Mouse (Mus musculus): ENCODE measurements around the gene Hrc. TPM values are rescaled to one million over a fixed set of nuclear protein-coding genes. Genes with fewer than 3 reads are reported as not detected.

Hrc gene
- 0.54 and 1.4 TPM in 2 replicates for polyA plus RNA-seq (2015; fragmentation: Nextera tagmentation; extraction: Ambion mirVana)

DNA sequence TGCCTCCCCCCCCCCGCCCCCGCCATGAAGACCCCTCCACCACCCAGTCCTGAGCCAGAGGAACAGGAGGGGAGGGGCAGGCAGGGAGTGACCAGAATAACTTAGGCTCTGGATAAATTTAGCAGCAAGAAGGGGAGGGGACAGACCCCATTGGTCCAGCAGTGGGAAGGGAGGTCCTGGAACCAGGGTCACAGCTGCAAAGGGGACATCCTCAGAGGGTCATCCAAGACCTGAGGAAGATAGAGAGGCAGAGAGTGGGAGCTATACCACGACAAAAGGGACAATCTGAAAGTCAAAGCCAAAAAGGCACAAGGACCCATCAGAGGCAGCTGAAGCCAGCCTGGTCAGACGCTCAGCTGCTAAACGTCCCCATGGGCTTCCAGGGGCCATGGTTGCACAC, at the start of gene Hrc:
Gene Hrc, plus strand, starts transcription at position 235 of the 400 bp plus-strand sequence.

GRCm38 (mm10) chr7:45333431-45333982, 1.6 kb upstream of the Hrc start, which contains the start of gene Trpm4:
Gene Trpm4, minus strand, starts transcription at chr7:45333780.

GRCm38 (mm10) chr7:45366652-45367019, 31.5 kb downstream of the Hrc start, which contains the start of gene Ppfia3:
Gene Ppfia3, minus strand, starts transcription at chr7:45367019.

DNA sequence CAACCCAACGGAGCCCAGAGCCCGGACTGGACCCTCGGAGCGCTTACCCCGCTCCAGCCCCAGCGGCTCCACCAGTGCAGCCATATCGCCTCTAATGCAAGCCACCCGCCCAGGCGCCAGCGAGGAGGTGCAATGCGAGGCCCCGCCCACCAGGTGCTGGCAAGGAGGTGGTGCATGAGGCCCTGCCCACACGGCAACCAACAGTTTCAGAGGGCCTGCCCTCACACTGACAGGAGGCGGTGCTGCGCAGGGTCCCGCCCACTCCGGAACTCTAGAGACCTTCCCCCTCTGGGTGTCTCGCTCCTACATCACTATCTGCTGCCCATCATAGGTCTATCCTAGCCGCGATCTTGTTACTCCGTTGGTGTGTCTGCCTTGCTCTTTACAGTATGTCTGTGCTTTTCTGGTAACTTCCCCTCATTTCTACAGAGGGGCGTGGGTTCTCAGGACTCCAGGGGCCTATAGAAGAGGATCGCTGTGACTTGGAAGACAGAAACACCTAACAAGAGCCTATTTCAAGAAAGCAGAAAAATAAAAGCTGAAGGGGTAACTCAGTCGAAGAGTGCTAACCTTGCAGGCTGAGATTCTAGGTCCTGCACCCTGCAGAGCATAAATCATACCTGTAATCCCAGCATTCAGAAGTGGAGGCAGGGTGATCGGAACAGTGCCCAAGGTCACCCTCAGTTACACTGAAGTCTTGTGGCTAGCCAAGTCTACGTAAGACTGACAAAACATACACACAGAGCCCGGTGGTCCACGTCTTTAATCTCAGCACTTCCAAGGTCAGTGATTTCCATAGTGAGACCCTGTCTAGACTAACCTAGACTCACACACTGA, 35.6 kb downstream of the Hrc start, which contains the start of gene Lin7b:
Gene Lin7b, minus strand, starts transcription at position 109 of the 837 bp plus-strand sequence.

Other genes with a start within 250 kb of the Hrc start
- 173 and 202 TPM in 2 replicates for gene Rcn3, start 243.1 kb upstream of the Hrc start, polyA plus RNA-seq (2015; fragmentation: Nextera tagmentation; extraction: Ambion mirVana)
- 193 and 264 TPM in 2 replicates for gene Fcgrt, start 231.4 kb upstream of the Hrc start, polyA plus RNA-seq (2015; fragmentation: Nextera tagmentation; extraction: Ambion mirVana)
- gene Rps11, start 210.9 kb upstream of the Hrc start, polyA plus RNA-seq (2015; fragmentation: Nextera tagmentation; extraction: Ambion mirVana) = 1,100 and 1,135 TPM in 2 replicates
- 1,896 and 3,552 TPM in 2 replicates for gene Rpl13a, start 206.5 kb upstream of the Hrc start, polyA plus RNA-seq (2015; fragmentation: Nextera tagmentation; extraction: Ambion mirVana)
- 1.4 and 2.1 TPM in 2 replicates for gene Gm45713, start 199.1 kb upstream of the Hrc start, polyA plus RNA-seq (2015; fragmentation: Nextera tagmentation; extraction: Ambion mirVana)
- gene Flt3l, start 198.9 kb upstream of the Hrc start, polyA plus RNA-seq (2015; fragmentation: Nextera tagmentation; extraction: Ambion mirVana) = 6.1 and 11.0 TPM in 2 replicates
- 67.2 and 75.8 TPM in 2 replicates for gene Pih1d1, start 181.0 kb upstream of the Hrc start, polyA plus RNA-seq (2015; fragmentation: Nextera tagmentation; extraction: Ambion mirVana)
- gene Aldh16a1, start 180.7 kb upstream of the Hrc start, polyA plus RNA-seq (2015; fragmentation: Nextera tagmentation; extraction: Ambion mirVana) = 25.3 and 34.0 TPM in 2 replicates
- 0.11 and 0.16 TPM in 2 replicates for gene Slc17a7, start 171.3 kb upstream of the Hrc start, polyA plus RNA-seq (2015; fragmentation: Nextera tagmentation; extraction: Ambion mirVana)
- gene Gfy, start 155.7 kb upstream of the Hrc start, polyA plus RNA-seq (2015; fragmentation: Nextera tagmentation; extraction: Ambion mirVana) = not detected in 2 replicates
- gene Pth2, start 154.3 kb upstream of the Hrc start, polyA plus RNA-seq (2015; fragmentation: Nextera tagmentation; extraction: Ambion mirVana) = not detected in 2 replicates
- 0.30 and 0.47 TPM in 2 replicates for gene Ccdc155, start 130.4 kb upstream of the Hrc start, polyA plus RNA-seq (2015; fragmentation: Nextera tagmentation; extraction: Ambion mirVana)
- gene Dkkl1, start 123.1 kb upstream of the Hrc start, polyA plus RNA-seq (2015; fragmentation: Nextera tagmentation; extraction: Ambion mirVana) = 1.6 and 1.8 TPM in 2 replicates
- gene Tead2, start 119.5 kb upstream of the Hrc start, polyA plus RNA-seq (2015; fragmentation: Nextera tagmentation; extraction: Ambion mirVana) = 28.7 and 32.9 TPM in 2 replicates
- gene Cd37, start 96.2 kb upstream of the Hrc start, polyA plus RNA-seq (2015; fragmentation: Nextera tagmentation; extraction: Ambion mirVana) = 3.9 and 5.3 TPM in 2 replicates
- 0.08 TPM in 1 of 2 replicates, not detected in the other for gene Slc6a16, start 94.2 kb upstream of the Hrc start, polyA plus RNA-seq (2015; fragmentation: Nextera tagmentation; extraction: Ambion mirVana)
- gene Slc6a21, start 57.8 kb upstream of the Hrc start, polyA plus RNA-seq (2015; fragmentation: Nextera tagmentation; extraction: Ambion mirVana) = not detected in 2 replicates
- gene Trpm4, start 1.5 kb upstream of the Hrc start, polyA plus RNA-seq (2015; fragmentation: Nextera tagmentation; extraction: Ambion mirVana) = 12.4 and 14.0 TPM in 2 replicates
- 2.6 and 3.3 TPM in 2 replicates for gene Ppfia3, start 31.7 kb downstream of the Hrc start, polyA plus RNA-seq (2015; fragmentation: Nextera tagmentation; extraction: Ambion mirVana)
- gene Lin7b, start 35.3 kb downstream of the Hrc start, polyA plus RNA-seq (2015; fragmentation: Nextera tagmentation; extraction: Ambion mirVana) = 3.1 and 3.2 TPM in 2 replicates
- 67.6 and 113 TPM in 2 replicates for gene Snrnp70, start 60.5 kb downstream of the Hrc start, polyA plus RNA-seq (2015; fragmentation: Nextera tagmentation; extraction: Ambion mirVana)
- 0.06 and 0.09 TPM in 2 replicates for gene Kcna7, start 70.4 kb downstream of the Hrc start, polyA plus RNA-seq (2015; fragmentation: Nextera tagmentation; extraction: Ambion mirVana)
- gene Ntf5, start 78.4 kb downstream of the Hrc start, polyA plus RNA-seq (2015; fragmentation: Nextera tagmentation; extraction: Ambion mirVana) = 0.44 and 0.46 TPM in 2 replicates
- gene Lhb, start 85.5 kb downstream of the Hrc start, polyA plus RNA-seq (2015; fragmentation: Nextera tagmentation; extraction: Ambion mirVana) = not detected in 2 replicates
- gene Gys1, start 99.6 kb downstream of the Hrc start, polyA plus RNA-seq (2015; fragmentation: Nextera tagmentation; extraction: Ambion mirVana) = 7.8 and 11.6 TPM in 2 replicates
- gene Ruvbl2, start 102.8 kb downstream of the Hrc start, polyA plus RNA-seq (2015; fragmentation: Nextera tagmentation; extraction: Ambion mirVana) = 45.5 and 60.2 TPM in 2 replicates
- gene Ftl1, start 124.6 kb downstream of the Hrc start, polyA plus RNA-seq (2015; fragmentation: Nextera tagmentation; extraction: Ambion mirVana) = 4,437 and 5,089 TPM in 2 replicates
- gene Bax, start 131.6 kb downstream of the Hrc start, polyA plus RNA-seq (2015; fragmentation: Nextera tagmentation; extraction: Ambion mirVana) = 172 and 189 TPM in 2 replicates
- gene Tulp2, start 146.6 kb downstream of the Hrc start, polyA plus RNA-seq (2015; fragmentation: Nextera tagmentation; extraction: Ambion mirVana) = 0.33 and 0.91 TPM in 2 replicates
- gene Gm45808, start 151.5 kb downstream of the Hrc start, polyA plus RNA-seq (2015; fragmentation: Nextera tagmentation; extraction: Ambion mirVana) = 0.35 and 0.77 TPM in 2 replicates
- gene Dhdh, start 153.5 kb downstream of the Hrc start, polyA plus RNA-seq (2015; fragmentation: Nextera tagmentation; extraction: Ambion mirVana) = 9.9 and 22.7 TPM in 2 replicates
- gene Nucb1, start 175.1 kb downstream of the Hrc start, polyA plus RNA-seq (2015; fragmentation: Nextera tagmentation; extraction: Ambion mirVana) = 163 and 205 TPM in 2 replicates
- 25.5 and 32.7 TPM in 2 replicates for gene Ppp1r15a, start 191.0 kb downstream of the Hrc start, polyA plus RNA-seq (2015; fragmentation: Nextera tagmentation; extraction: Ambion mirVana)
- 8.4 and 12.0 TPM in 2 replicates for gene Plekha4, start 191.0 kb downstream of the Hrc start, polyA plus RNA-seq (2015; fragmentation: Nextera tagmentation; extraction: Ambion mirVana)
- 1.1 and 3.2 TPM in 2 replicates for gene Hsd17b14, start 219.6 kb downstream of the Hrc start, polyA plus RNA-seq (2015; fragmentation: Nextera tagmentation; extraction: Ambion mirVana)
- gene Bcat2, start 234.9 kb downstream of the Hrc start, polyA plus RNA-seq (2015; fragmentation: Nextera tagmentation; extraction: Ambion mirVana) = 58.9 and 92.5 TPM in 2 replicates

All from adrenal gland, postnatal 0 days (tissue).